Mouse (Mus musculus): ENCODE measurements around the gene Pcyt1a.

GRCm38 (mm10) chr16:32511338-32511734 is 80.6 kb downstream of the Pcyt1a start:
- TF ChIP-seq EP300 (IDR thresholded peaks at IDR 0.05; ENCODE audit: insufficient read depth, low read depth, low read length): no peak; the same call in 1 of the 2 replicates
- no peak for TF ChIP-seq CTCF (IDR thresholded peaks at IDR 0.05; ENCODE audit: low read depth, low read length)
